29 mouse cellular contexts compared by ENCODE assay signal in the genomic region with DNA sequence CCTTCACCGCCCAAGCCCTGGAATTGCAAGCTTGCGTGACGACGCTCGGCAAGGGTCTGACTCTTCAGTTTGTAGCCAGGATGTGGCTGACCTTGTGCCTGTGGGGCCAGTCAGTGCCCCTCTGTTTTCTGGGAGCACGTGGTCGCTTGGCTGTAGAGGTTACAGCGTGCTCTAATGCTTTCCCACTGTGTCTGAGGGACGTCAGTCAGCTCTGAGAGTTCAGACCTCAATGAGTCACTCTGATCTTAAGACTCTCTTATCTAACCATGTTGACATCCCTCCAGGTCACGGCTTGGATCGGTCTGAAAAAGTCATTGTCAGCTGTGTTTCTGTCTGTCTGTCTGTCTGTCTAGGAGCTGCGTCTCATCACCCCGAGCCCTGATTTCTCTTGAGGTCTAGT. TPM values are rescaled to one million over a fixed set of nuclear protein-coding genes. Genes with fewer than 3 reads are reported as not detected.
DNase-seq lines count a peak whose midpoint lies in the region; ATAC-seq and TF ChIP-seq lines count a peak whose summit lies in the region.
"Had no signal": no experiment of that assay in that cellular context is flagged by ENCODE, and none has a peak within 500 bp of the region (broad histone marks: within the 10 kb centered on the region; RNA-seq: fewer than 3 reads in every experiment).

No protein-coding gene starts in this region.

- no peaks in the 10 kb centered on the region for H3K9me3 ChIP-seq in intestine, postnatal 0 days (ENCODE audit: control insufficient read depth)
- no peaks in the 10 kb centered on the region for H3K9me3 ChIP-seq in intestine, embryonic 16.5 days (ENCODE audit: control insufficient read depth, low read length)
- peaks cover 7% of the 10 kb centered on the region; the same call in 1 of the 2 replicates for H3K9me3 ChIP-seq in forebrain, embryonic 10.5 days
- H3K9me3 ChIP-seq in embryonic facial prominence, embryonic 10.5 days, result peaks cover 2% of the 10 kb centered on the region; the same call in 1 of the 2 replicates
- H3K9me3 ChIP-seq: G1E; hindbrain, embryonic 12.5 days; hindbrain, embryonic 15.5 days had no signal

- no peak overlapping the region for H3ac ChIP-seq in C2C12 (ENCODE audit: control insufficient read depth, insufficient read length, low read depth)

- WGBS in intestine, postnatal 0 days, result 54% methylated on average over 13 of the region's 13 CpGs
- WGBS in intestine, embryonic 16.5 days, result 70% methylated on average over 13 of the region's 13 CpGs
- 80% methylated on average over 13 of the region's 13 CpGs for WGBS in forebrain, embryonic 10.5 days
- WGBS in embryonic facial prominence, embryonic 10.5 days, result 70% methylated on average over 13 of the region's 13 CpGs

- 0 out of 2 replicates have a peak, but pooled peaks cover 8% of the 10 kb centered on the region for H3K4me1 ChIP-seq in intestine, postnatal 0 days (replicated peaks; ENCODE audit: control insufficient read depth, insufficient read depth, low read length)
- H3K4me1 ChIP-seq in intestine, embryonic 16.5 days (ENCODE audit: control insufficient read depth, insufficient read depth, low read length), result peaks cover 19% of the 10 kb centered on the region
- peaks cover 27% of the 10 kb centered on the region for H3K4me1 ChIP-seq in forebrain, embryonic 10.5 days
- peaks cover 26% of the 10 kb centered on the region for H3K4me1 ChIP-seq in embryonic facial prominence, embryonic 10.5 days

- H3K27ac ChIP-seq in intestine, postnatal 0 days (ENCODE audit: low read depth, low read length), result peak overlapping the region; percentile 36; the same call in 1 of the 2 replicates
- H3K27ac ChIP-seq in intestine, embryonic 16.5 days (ENCODE audit: low read length), result no peak overlapping the region
- no peak overlapping the region for H3K27ac ChIP-seq in forebrain, embryonic 10.5 days
- H3K27ac ChIP-seq in embryonic facial prominence, embryonic 10.5 days (replicated peaks), result no peak overlapping the region
- H3K27ac ChIP-seq: gastrocnemius, adult 2 months; hindbrain, embryonic 12.5 days; hindbrain, embryonic 15.5 days had no signal

- no peak overlapping the region for H3K4me2 ChIP-seq in intestine, postnatal 0 days (replicated peaks; ENCODE audit: low read depth)
- H3K4me2 ChIP-seq in intestine, embryonic 16.5 days (ENCODE audit: low read depth, low read length), result no peak overlapping the region
- H3K4me2 ChIP-seq: heart, embryonic 11.5 days; hindbrain, embryonic 12.5 days; hindbrain, embryonic 15.5 days had no signal

- H3K4me3 ChIP-seq in intestine, postnatal 0 days (ENCODE audit: low read depth, low read length), result no peak overlapping the region
- no peak overlapping the region for H3K4me3 ChIP-seq in intestine, embryonic 16.5 days (ENCODE audit: low read length)
- H3K4me3 ChIP-seq in C2C12 (ENCODE audit: insufficient read depth, poor library complexity, severe bottlenecking), result no peak overlapping the region
- no peak overlapping the region for H3K4me3 ChIP-seq in forebrain, embryonic 10.5 days
- H3K4me3 ChIP-seq in embryonic facial prominence, embryonic 10.5 days, result no peak overlapping the region
- H3K4me3 ChIP-seq: gastrocnemius, adult 2 months; hindbrain, embryonic 12.5 days; hindbrain, embryonic 15.5 days had no signal

- ATAC-seq in intestine, postnatal 0 days, result peak; percentile 52
- no peak for ATAC-seq in intestine, embryonic 16.5 days
- ATAC-seq: activated CD4-positive, CD25-positive, alpha-beta regulatory T cell, adult 4 months; forebrain, embryonic 14.5 days; forebrain, postnatal 0 days had no signal

- no peak overlapping the region for H3K9ac ChIP-seq in intestine, postnatal 0 days (ENCODE audit: low read depth, low read length)
- no peak overlapping the region for H3K9ac ChIP-seq in intestine, embryonic 16.5 days (ENCODE audit: low read depth, low read length)
- H3K9ac ChIP-seq: forebrain, postnatal 0 days; hindbrain, embryonic 12.5 days; hindbrain, embryonic 15.5 days had no signal

- H3K27me3 ChIP-seq in intestine, postnatal 0 days (replicated peaks; ENCODE audit: control insufficient read depth, insufficient read depth, low read length), result no peaks in the 10 kb centered on the region; the same call in 1 of the 2 replicates
- peaks cover 7% of the 10 kb centered on the region; the same call in 1 of the 2 replicates for H3K27me3 ChIP-seq in intestine, embryonic 16.5 days (replicated peaks; ENCODE audit: control insufficient read depth, insufficient read depth, low read length)
- no peaks in the 10 kb centered on the region for H3K27me3 ChIP-seq in C2C12 (ENCODE audit: control insufficient read depth, insufficient read depth, insufficient read length)
- peaks cover 51% of the 10 kb centered on the region for H3K27me3 ChIP-seq in forebrain, embryonic 10.5 days (ENCODE audit: poor library complexity, severe bottlenecking)
- peaks cover 69% of the 10 kb centered on the region for H3K27me3 ChIP-seq in embryonic facial prominence, embryonic 10.5 days (replicated peaks; ENCODE audit: low read depth, poor library complexity, severe bottlenecking)
- H3K27me3 ChIP-seq: CH12.LX had no signal

- H3K36me3 ChIP-seq in intestine, postnatal 0 days (ENCODE audit: control insufficient read depth, insufficient read depth), result peaks cover 28% of the 10 kb centered on the region
- 0 out of 2 replicates have a peak, but pooled peaks cover 5% of the 10 kb centered on the region for H3K36me3 ChIP-seq in intestine, embryonic 16.5 days (ENCODE audit: control insufficient read depth, insufficient read depth, low read length)
- H3K36me3 ChIP-seq in C2C12 (ENCODE audit: control insufficient read depth, insufficient read depth), result peaks cover 5% of the 10 kb centered on the region
- no peaks in the 10 kb centered on the region for H3K36me3 ChIP-seq in forebrain, embryonic 10.5 days (replicated peaks)
- H3K36me3 ChIP-seq in embryonic facial prominence, embryonic 10.5 days (replicated peaks), result no peaks in the 10 kb centered on the region
- H3K36me3 ChIP-seq: hindbrain, embryonic 12.5 days; hindbrain, embryonic 15.5 days had no signal

- H3K79me2 ChIP-seq in C2C12 (ENCODE audit: control insufficient read depth, insufficient read depth), result no peaks in the 10 kb centered on the region

- H3K79me3 ChIP-seq in C2C12 (ENCODE audit: low read depth), result no peaks in the 10 kb centered on the region

- no peak for TF ChIP-seq CTCF in intestine, postnatal 0 days (IDR thresholded peaks at IDR 0.05; ENCODE audit: low read depth)
- TF ChIP-seq CTCF in C2C12 (IDR thresholded peaks at IDR 0.05; ENCODE audit: control insufficient read depth, insufficient read depth, insufficient read length), result no peak

- peak; percentile 22 for DNase-seq in 3T3-L1 (ENCODE audit: low read depth, low spot score)
- DNase-seq in yolk sac, embryonic 10.5 days (ENCODE audit: low spot score), result peak; percentile 26
- DNase-seq in forebrain, embryonic 10.5 days (ENCODE audit: extremely low spot score, low spot score), result no peak
- no peak for DNase-seq in embryonic facial prominence, embryonic 10.5 days (ENCODE audit: low spot score)
- DNase-seq: adrenal gland, postnatal 10 days; cerebellum, adult 11 months; cerebellum, adult 2 months; cerebellum, adult 9-11 months; cerebellum, postnatal 36 days; embryo, embryonic 11 days; forebrain, postnatal 0 days; gastrocnemius, adult 2 months; gastrocnemius, postnatal 14 days; heart, adult 11 months had no signal

TF ChIP-seq in C2C12, 6 proteins besides CTCF, POLR2A, EP300 and RAD21:
- TF ChIP-seq FOSL1 (IDR thresholded peaks at IDR 0.05; ENCODE audit: insufficient read depth, low read length, poor library complexity, severe bottlenecking) (no peak), MAX (IDR thresholded peaks at IDR 0.05) (peak; percentile 66), MYOD1 (IDR thresholded peaks at IDR 0.05; ENCODE audit: control insufficient read depth, insufficient read length, low read depth) (peak; percentile 14), USF1 (IDR thresholded peaks at IDR 0.05; ENCODE audit: low read depth) (peak; percentile 61), CEBPB (IDR thresholded peaks at IDR 0.05; ENCODE audit: low read depth) (no peak), MYOG (IDR thresholded peaks at IDR 0.05; ENCODE audit: control insufficient read depth, extremely low read depth, insufficient read length) (no peak)

RNA-seq across cellular contexts. Expression of gene Phldb3, which starts 4.3 kb away (rescaled TPM):
- 0.65 and 0.85 TPM in 2 replicates for polyA plus RNA-seq in intestine, postnatal 0 days (2015; fragmentation: Nextera tagmentation; extraction: Ambion mirVana)
- 0.35 and 0.36 TPM in 2 replicates for polyA plus RNA-seq in intestine, embryonic 16.5 days (2015; fragmentation: Nextera tagmentation; extraction: Ambion mirVana)
- polyA plus RNA-seq in C2C12 (2012; fragmentation: generic; extraction: Trizol), result 4.1 TPM
- polyA plus RNA-seq in forebrain, embryonic 10.5 days (2016; fragmentation: Nextera tagmentation; extraction: Ambion mirVana), result not detected in 2 replicates
- polyA plus RNA-seq in embryonic facial prominence, embryonic 10.5 days (2016; fragmentation: Nextera tagmentation; extraction: Ambion mirVana), result 0.10 TPM in 1 of 2 replicates, not detected in the other
- polyA plus RNA-seq: forebrain, embryonic 11.5 days; forebrain, embryonic 14.5 days; forebrain, postnatal 0 days; heart, embryonic 14.5 days; heart, postnatal 0 days; hindbrain, embryonic 12.5 days; hindbrain, embryonic 15.5 days had no signal

RNA-seq across cellular contexts. Expression of gene Lypd3, which starts 21.5 kb away (rescaled TPM):
- 0.13 and 0.17 TPM in 2 replicates for polyA plus RNA-seq in intestine, postnatal 0 days (2015; fragmentation: Nextera tagmentation; extraction: Ambion mirVana)
- 0.27 and 0.49 TPM in 2 replicates for polyA plus RNA-seq in intestine, embryonic 16.5 days (2015; fragmentation: Nextera tagmentation; extraction: Ambion mirVana)
- not detected for polyA plus RNA-seq in C2C12 (2012; fragmentation: generic; extraction: Trizol)
- polyA plus RNA-seq in forebrain, embryonic 10.5 days (2016; fragmentation: Nextera tagmentation; extraction: Ambion mirVana), result 0.36 and 0.88 TPM in 2 replicates
- polyA plus RNA-seq in embryonic facial prominence, embryonic 10.5 days (2016; fragmentation: Nextera tagmentation; extraction: Ambion mirVana), result 1.1 and 1.5 TPM in 2 replicates
- polyA plus RNA-seq: activated CD4-positive, CD25-positive, alpha-beta regulatory T cell, adult 4 months; cortical plate, adult 2 months; frontal cortex, adult 2 months; G1E; heart, embryonic 14.5 days; heart, postnatal 0 days had no signal

RNA-seq across cellular contexts. Expression of gene Zfp575, which starts 27.4 kb away (rescaled TPM):
- polyA plus RNA-seq in intestine, postnatal 0 days (2015; fragmentation: Nextera tagmentation; extraction: Ambion mirVana), result 2.1 and 2.2 TPM in 2 replicates
- polyA plus RNA-seq in intestine, embryonic 16.5 days (2015; fragmentation: Nextera tagmentation; extraction: Ambion mirVana), result 3.1 TPM in 2 replicates
- 0.35 TPM for polyA plus RNA-seq in C2C12 (2012; fragmentation: generic; extraction: Trizol)
- polyA plus RNA-seq in forebrain, embryonic 10.5 days (2016; fragmentation: Nextera tagmentation; extraction: Ambion mirVana), result 1.4 TPM in 2 replicates
- polyA plus RNA-seq in embryonic facial prominence, embryonic 10.5 days (2016; fragmentation: Nextera tagmentation; extraction: Ambion mirVana), result 2.0 and 2.1 TPM in 2 replicates
- polyA plus RNA-seq: G1E had no signal

RNA-seq across cellular contexts. Expression of gene Ethe1, which starts 27.5 kb away (rescaled TPM):
- polyA plus RNA-seq in intestine, postnatal 0 days (2015; fragmentation: Nextera tagmentation; extraction: Ambion mirVana), result 17.9 and 25.4 TPM in 2 replicates
- polyA plus RNA-seq in intestine, embryonic 16.5 days (2015; fragmentation: Nextera tagmentation; extraction: Ambion mirVana), result 33.2 and 38.1 TPM in 2 replicates
- polyA plus RNA-seq in C2C12 (2012; fragmentation: generic; extraction: Trizol), result 48.0 TPM
- 24.4 and 26.6 TPM in 2 replicates for polyA plus RNA-seq in forebrain, embryonic 10.5 days (2016; fragmentation: Nextera tagmentation; extraction: Ambion mirVana)
- polyA plus RNA-seq in embryonic facial prominence, embryonic 10.5 days (2016; fragmentation: Nextera tagmentation; extraction: Ambion mirVana), result 26.3 and 27.3 TPM in 2 replicates

Comparison
In these comparisons a context has a peak if more than half of its experiments do, and no peak if none do; other contexts are left out.
1. DNase-seq: peak in 3T3-L1 (single experiment) and yolk sac, embryonic 10.5 days (single experiment); none in forebrain, embryonic 10.5 days (single experiment) and embryonic facial prominence, embryonic 10.5 days (single experiment).